Mouse (Mus musculus): ENCODE measurements around the gene Lyl1.

Lyl1 gene

DNA sequence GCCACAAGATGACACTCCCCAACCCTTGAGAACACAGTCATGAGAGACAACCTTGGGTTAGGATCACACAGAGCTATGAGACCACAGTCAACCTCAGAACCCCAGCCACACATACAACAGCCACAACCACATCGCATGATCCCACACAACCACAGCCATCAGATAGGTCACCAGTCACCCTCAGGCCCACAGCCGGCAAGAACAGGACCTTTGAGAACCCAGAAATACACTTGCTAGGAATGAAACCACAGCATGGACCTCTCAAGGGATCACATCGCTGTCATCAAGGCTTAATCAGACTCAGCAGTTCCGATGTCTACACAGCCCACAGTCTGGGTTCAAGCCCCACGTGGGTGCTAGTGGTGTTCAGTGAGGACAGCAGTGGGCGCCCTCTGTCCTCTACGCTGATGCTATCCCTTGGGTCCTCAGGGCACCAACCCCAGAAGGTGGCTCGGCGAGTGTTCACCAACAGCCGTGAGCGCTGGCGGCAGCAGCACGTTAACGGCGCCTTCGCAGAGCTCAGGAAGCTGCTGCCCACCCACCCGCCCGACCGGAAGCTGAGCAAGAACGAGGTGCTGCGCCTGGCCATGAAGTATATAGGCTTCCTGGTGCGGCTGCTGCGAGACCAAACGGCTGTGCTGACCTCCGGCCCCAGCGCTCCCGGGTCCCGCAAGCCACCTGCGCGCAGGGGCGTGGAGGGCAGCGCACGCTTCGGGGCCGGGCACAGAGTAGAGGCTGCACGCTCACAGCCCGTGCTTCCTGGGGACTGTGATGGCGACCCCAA is 2.4 kb downstream of the Lyl1 start:
- no peak for DNase-seq (ENCODE audit: low spot score)

DNA sequence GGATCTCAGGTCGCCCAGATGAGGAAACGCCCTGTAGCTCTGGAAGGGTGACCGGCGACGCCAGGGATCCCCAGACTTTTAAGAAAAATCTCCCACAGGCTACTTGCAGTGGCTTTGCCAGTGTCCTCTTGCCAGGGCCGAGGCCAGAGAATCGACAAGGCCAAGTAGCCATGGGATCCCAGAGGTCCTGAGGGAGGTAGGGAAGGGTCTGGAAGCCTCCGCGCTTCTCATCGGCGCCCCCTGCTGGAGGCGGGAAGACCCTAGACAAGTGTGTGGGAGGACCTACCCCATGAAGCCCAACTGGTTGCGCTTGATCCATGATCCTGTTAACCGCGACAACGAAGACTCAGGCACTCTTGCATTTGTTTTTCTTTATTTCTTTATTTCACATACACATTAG is 3.1 kb downstream of the Lyl1 start:
- DNase-seq (ENCODE audit: low spot score) = peak; percentile 87

DNA sequence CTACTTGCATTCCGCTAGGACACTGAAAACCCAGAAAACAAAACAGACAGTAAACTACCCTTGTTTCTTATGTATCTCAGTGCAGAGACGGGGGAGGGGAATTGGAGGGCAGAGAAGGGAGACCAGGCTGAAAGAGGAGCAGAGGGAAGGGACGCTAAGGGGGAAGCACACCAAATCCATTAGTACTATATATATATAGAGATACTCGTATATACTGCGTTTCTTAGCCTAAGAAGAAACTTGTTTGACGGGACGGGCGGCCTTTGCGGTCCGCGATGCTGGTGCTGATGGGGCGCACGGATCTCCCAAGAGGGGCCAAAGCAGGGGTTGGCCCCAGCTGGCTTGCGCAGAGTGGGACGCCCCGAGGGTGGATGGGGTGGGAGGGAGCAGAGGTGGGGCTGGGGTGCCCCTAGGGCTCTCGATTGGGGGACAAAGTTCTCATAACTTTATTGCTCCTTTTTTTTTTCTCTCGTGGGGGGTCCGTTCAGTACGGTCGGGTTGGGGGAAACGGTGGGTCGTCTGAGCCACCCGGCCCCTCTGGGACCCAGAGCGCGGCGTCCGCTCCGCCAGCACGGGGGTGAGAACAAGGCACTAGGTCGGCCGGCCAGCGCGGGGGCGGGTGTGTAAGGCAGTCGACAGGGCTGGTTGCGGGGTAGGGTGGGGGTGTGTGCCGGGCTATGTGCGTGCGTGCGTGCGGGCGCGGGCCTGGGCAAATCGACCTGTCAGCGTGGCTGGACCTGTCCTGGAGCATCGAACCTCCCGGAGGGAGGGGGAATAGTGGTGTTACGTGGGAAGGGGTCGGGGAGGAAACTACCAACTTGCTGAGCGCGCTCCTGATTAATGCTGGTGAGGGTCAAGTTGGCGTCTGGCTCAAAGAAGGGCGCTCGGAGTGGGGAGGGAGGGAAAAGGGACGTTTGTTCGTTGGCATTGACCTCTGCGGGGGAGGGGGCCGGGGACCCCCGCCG is 3.9 kb downstream of the Lyl1 start:
- DNase-seq (ENCODE audit: low spot score) = peak; percentile 18

DNA sequence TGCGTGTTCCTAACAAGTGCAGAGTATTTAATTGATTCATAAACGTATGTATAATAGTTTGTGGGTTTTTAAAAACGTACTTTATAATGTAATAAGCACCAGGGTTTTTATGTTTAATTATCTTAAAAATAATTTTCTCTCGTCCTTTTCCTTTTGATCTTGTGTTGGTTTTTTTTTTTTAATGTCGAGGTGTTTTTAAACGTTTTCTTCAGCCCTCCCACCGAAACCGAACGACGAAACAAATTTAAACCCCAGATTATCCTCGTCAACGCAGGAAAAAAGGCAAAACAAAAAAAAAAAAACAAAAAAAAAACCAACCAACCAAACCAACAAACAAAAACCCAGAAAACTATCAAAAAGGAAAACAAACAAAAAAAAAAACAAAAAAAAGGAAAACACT is 4.7 kb downstream of the Lyl1 start:
- DNase-seq (ENCODE audit: low spot score) = no peak

- peak; percentile 56 for DNase-seq (ENCODE audit: low spot score)
Measured at GRCm38 (mm10) chr8:84706610-84707266, 5.5 kb downstream of the Lyl1 start.

DNA sequence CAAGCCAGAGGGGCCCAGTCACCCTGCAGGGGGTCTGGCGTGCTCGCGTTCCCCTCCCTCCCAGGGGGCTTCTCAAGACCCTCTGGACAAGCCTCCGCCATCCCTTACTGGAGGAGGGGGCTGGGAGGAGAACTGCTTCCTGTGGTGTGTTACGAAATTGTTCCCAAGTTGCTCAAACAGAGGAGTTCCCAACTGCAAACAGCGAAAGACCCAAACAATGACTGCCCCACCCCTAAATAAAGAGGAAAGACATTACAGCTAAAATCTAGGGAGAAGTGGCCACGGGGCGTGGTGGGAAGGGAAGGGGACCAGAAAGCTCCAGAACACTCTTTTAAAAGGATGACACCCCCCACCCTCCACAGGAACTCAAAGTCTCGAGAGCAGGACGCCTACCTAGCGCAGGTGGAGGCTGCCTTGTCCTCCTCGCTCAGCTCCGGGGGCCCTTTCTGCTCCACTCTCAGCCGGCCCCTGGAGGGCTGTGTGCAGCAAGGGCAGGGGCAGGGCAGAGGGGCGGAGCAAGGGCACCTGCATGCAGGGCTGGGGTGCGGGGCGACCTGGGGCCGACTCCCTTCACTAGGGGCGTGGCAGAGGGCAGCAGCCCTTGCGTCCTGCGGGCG is 6.1 kb downstream of the Lyl1 start:
- DNase-seq (ENCODE audit: low spot score) = peak; percentile 28

GRCm38 (mm10) chr8:84708071-84708541 is 6.8 kb downstream of the Lyl1 start:
- peak; percentile 28 for DNase-seq (ENCODE audit: low spot score)

DNA sequence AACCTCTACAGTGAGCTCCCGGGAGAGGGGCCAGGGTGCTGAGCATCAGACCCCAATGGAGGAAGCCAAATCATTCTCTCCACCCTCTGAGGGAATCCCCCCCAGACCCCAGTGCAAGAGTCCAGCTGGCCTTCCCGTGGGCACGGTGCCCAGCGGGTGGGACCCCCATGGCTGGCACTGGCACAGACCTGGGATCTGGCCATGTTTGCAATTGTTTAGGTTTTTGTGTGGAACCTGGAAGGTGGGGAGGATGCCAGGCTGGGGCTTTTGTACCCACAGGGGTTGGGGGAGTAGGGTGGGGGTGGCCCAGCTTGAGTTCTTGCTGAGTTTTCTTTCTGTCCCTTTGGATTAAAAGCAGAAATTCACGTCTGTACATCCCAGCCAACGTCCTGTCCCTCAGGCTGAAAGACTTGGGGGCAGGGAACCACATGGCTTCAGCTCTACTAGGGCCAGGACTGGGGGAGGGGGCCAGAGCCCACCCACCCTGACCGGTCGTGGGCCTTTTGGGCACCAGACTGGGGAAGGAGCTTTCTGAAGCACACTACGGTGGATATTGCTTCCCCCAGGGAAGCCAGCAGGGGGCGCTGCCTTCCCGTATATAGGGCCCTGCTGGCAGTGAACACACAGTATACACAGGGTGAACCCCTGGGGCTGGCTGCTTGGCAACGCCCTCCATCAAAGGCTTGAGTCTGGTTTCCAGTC is 7.7 kb downstream of the Lyl1 start:
- peak; percentile 96 for DNase-seq (ENCODE audit: low spot score)

GRCm38 (mm10) chr8:84709931-84710330 is 8.7 kb downstream of the Lyl1 start:
- DNase-seq (ENCODE audit: low spot score) = no peak

- DNase-seq (ENCODE audit: low spot score) = no peak
Measured at GRCm38 (mm10) chr8:84711312-84711711, 10.1 kb downstream of the Lyl1 start.

DNA sequence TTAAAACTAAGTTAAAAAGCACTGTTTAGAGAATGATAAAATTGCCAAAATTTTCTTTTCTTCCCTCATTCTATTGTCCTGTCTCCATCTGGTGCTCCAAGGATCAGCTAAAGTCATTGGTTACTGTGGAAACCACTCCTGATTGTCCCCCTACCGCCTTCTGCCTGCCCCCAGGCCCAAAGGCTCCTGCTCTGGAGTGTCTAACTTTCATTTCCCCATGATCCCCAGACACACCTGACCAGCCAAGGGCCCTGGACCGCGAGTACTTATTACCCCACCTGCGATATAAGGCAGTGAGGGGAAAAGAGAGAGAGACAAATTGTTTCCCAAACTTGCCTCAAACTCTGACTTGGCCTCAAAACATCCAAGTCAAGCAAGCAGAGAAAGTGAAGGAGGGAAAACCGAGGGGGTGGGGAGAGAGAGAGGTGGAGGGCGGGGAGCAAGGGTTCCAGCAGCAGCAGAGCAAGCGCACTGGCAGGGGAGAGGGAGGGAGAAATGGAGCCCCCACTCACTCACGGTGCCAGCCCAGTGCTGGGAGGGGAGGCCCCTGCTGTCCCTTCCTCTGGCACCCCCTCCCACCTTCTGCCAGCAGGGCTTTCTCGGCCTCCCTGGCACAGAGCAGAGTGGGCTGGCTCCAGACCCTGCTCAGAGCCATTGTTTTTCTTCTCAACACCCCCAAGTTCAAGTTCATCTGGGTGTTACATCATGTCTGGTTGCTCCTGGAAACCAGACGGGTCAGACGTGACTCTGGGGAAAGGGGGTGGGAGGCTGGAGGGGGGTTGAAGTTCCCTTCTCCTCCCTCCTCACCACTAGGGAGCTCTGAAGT is 10.9 kb downstream of the Lyl1 start:
- DNase-seq (ENCODE audit: low spot score) = peak; percentile 58

DNA sequence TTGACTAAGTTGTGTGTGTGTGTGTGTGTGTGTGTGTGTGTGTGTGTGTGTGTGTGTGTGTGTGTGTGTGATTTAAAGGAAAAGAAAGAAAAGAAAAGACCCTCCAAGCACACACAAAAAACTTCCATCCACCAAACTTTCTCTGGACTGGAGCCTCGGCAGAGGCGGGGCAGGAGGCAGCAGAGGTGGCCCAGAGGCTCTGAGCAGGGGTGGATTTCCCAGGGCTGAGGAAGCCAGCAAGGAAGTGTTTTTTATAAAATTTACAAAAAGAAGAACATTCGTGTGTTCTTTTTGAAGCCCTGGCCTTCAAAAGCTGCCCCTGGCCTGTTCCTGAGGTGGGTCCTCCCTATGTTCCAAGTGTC is 11.5 kb downstream of the Lyl1 start:
- no peak for DNase-seq (ENCODE audit: low spot score)

DNA sequence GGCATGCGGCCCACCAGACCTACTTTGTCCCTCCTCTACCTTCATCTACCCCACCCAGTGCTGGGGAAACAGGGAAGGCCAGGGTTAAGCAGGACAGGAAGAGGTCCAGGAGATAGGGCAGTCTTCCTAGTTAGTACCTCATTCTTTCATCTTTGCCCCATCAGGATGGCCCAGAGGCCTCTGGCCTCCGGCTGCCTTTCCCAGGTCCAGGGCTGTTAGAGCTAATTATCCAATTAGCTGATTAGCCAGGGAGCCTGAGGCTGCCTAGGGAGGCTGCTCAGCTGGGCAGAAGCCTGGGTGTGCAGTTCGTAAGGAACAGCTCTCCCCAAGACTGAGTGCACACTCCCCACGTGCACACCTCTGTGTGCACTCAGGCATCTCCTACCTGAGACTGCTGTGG is 12.1 kb downstream of the Lyl1 start:
- DNase-seq (ENCODE audit: low spot score) = peak; percentile 51

- no peak for DNase-seq (ENCODE audit: low spot score)
Measured at GRCm38 (mm10) chr8:84714161-84714560, 12.9 kb downstream of the Lyl1 start.

DNA sequence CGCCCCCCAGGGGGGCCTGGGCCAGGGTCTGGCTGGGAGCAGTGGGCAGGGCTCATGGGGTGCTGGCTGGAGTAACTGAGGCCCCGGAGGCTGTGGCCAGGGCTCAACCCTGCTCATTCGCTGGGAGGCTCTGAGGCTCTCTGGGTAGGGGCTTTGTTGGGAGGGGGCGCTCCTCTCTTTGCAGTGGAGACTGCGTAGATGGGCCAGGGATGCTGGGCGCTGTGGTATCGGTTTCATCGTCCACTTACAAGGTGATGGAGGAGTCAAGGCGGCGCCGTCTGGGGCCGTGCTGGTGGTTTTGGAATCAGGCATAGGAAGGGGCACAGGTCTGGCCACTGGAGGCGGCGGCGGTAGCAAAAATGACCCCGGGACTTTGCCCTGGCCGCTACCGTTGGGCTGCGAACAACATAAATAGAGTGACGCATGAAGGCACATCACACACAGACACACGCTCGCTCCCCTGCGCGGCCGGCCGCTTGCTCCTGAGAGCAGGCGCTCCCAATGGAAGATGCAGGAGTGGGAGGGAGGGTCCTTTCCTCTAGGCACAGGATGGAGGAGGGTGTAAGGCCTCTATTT is 14.7 kb downstream of the Lyl1 start:
- no peak for DNase-seq (ENCODE audit: low spot score)

- DNase-seq (ENCODE audit: low spot score) = no peak
Measured at GRCm38 (mm10) chr8:84716790-84717189, 15.5 kb downstream of the Lyl1 start.

GRCm38 (mm10) chr8:84718476-84718875 is 17.2 kb downstream of the Lyl1 start:
- DNase-seq (ENCODE audit: low spot score) = no peak

GRCm38 (mm10) chr8:84718959-84719690 is 17.9 kb downstream of the Lyl1 start:
- DNase-seq (ENCODE audit: low spot score) = no peak

- no peak for DNase-seq (ENCODE audit: low spot score)
Measured at GRCm38 (mm10) chr8:84722530-84722849, 21.2 kb downstream of the Lyl1 start.
